Mouse (Mus musculus): ENCODE data around the gene Cnr2. TPM values are rescaled to one million over a fixed set of nuclear protein-coding genes. Genes with fewer than 3 reads are reported as not detected.

Cnr2 gene
- polyA plus RNA-seq, 1 experiment = not detected

GRCm38 (mm10) chr4:135885676-135886075, 9.5 kb upstream of the Cnr2 start:
- no peak overlapping the region for H3K27ac ChIP-seq (ENCODE audit: insufficient read depth, low read length)
- H3K4me1 ChIP-seq (ENCODE audit: control insufficient read depth, insufficient read depth, low read length) = peaks cover 8% of the 10 kb centered on the region; the same call in 1 of the 2 replicates
- H3K4me3 ChIP-seq (ENCODE audit: insufficient read depth, low read length) = no peak overlapping the region
- TF ChIP-seq POLR2A (IDR thresholded peaks at IDR 0.05; ENCODE audit: low read depth, low read length) = no peak
- no peak for TF ChIP-seq CTCF (IDR thresholded peaks at IDR 0.05; ENCODE audit: borderline replicate concordance, insufficient read depth, low read length)

- no peak overlapping the region for H3K27ac ChIP-seq (ENCODE audit: insufficient read depth, low read length)
- peaks cover 8% of the 10 kb centered on the region; the same call in 1 of the 2 replicates for H3K4me1 ChIP-seq (ENCODE audit: control insufficient read depth, insufficient read depth, low read length)
- TF ChIP-seq POLR2A (IDR thresholded peaks at IDR 0.05; ENCODE audit: low read depth, low read length) (no peak), CTCF (IDR thresholded peaks at IDR 0.05; ENCODE audit: borderline replicate concordance, insufficient read depth, low read length) (no peak)
- H3K4me3 ChIP-seq (ENCODE audit: insufficient read depth, low read length) = no peak overlapping the region
Measured at GRCm38 (mm10) chr4:135886184-135886583, 9.0 kb upstream of the Cnr2 start.

DNA sequence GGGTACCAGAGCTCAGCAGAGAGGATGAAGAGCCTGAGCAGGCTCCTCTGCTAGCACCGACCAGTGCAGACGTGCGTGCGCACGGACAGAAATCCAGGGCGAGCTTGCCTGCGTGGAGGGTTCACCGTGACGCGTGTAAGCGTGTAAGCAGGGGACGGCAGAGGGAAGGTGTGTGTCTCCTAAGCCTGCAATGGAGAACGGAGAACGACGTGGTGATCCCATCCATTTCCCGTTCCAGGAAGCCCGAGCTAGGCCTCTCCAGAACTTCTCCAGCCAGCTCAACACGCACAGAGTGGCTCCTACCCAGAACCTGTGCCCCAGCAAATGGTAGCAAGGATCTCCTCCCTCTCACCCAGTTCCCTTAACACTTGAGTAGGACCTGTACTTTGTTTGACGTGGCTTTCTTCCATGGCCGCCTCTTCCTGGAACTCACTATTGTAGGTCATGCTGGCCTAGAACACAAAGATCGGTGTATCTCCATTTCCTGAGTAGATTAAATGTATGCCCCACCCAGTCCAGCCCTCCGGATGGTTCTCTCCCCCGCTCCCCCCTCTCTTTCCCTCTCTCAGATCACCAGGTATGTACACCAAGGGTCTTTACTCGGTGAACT, 6.6 kb upstream of the Cnr2 start:
- H3K4me3 ChIP-seq (ENCODE audit: insufficient read depth, low read length) = no peak overlapping the region
- H3K4me1 ChIP-seq (ENCODE audit: control insufficient read depth, insufficient read depth, low read length) = peaks cover 5% of the 10 kb centered on the region; the same call in 1 of the 2 replicates
- H3K27ac ChIP-seq (ENCODE audit: insufficient read depth, low read length) = no peak overlapping the region
- TF ChIP-seq CTCF (IDR thresholded peaks at IDR 0.05; ENCODE audit: borderline replicate concordance, insufficient read depth, low read length) (no peak), POLR2A (IDR thresholded peaks at IDR 0.05; ENCODE audit: low read depth, low read length) (no peak)

DNA sequence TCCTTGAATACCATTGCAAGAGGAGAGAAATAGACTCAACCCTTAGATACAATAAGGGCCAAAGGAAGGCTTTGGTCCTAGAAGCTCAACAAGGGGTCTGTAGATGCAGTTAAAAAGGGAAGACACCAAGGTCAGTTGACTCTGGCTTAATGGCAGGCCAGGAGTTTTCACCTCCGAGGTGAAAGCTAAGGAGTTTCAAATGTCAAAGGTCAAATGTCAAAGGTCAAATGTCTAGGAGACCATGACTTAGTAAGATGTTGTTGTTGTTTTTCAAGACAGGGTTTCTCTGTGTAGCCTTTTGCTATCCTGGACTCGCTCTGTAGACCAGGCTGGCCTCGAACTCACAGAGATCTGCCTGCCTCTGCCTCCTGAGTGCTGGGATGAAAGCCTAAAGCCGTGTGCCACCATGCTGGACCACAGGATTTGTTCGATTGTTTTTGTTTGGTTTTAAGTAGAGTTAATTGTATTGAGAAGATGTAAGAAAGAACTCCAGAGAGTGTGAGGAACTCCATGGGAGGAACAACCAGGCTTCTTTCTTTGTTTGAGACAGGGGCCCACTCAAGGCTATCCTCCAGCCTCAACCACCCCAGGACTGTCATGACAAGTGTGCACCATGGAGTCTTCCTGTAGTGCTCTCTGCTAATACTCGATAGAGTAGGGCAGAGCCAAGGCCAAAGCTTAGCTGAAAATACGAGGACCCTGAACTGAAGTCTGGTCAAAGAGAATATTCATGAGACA, 5.9 kb upstream of the Cnr2 start:
- TF ChIP-seq POLR2A (IDR thresholded peaks at IDR 0.05; ENCODE audit: low read depth, low read length) (no peak), CTCF (IDR thresholded peaks at IDR 0.05; ENCODE audit: borderline replicate concordance, insufficient read depth, low read length) (no peak)
- H3K4me1 ChIP-seq (ENCODE audit: control insufficient read depth, insufficient read depth, low read length) = no peaks in the 10 kb centered on the region
- no peak overlapping the region for H3K4me3 ChIP-seq (ENCODE audit: insufficient read depth, low read length)
- no peak overlapping the region for H3K27ac ChIP-seq (ENCODE audit: insufficient read depth, low read length)

DNA sequence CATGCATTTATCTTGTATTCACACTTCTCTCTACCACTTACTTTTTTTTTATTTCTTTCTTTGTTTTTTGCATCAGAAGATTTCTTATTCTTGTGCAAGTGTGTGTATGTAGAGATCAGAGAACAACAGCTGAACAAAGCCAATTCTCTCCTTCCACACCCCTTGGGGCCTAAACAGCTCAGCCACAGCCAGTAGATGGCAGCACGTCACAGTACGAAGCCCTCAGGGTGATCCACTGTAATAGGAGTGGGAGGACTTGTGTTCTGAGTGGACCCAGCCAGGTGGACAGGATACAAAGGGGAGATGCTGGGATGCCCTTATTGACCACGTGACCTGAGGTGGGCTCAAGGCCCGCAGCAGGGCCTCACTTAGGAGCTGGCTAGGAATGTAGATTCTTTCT, 5.3 kb upstream of the Cnr2 start:
- no peak overlapping the region for H3K27ac ChIP-seq (ENCODE audit: insufficient read depth, low read length)
- TF ChIP-seq POLR2A (IDR thresholded peaks at IDR 0.05; ENCODE audit: low read depth, low read length) (no peak), CTCF (IDR thresholded peaks at IDR 0.05; ENCODE audit: borderline replicate concordance, insufficient read depth, low read length) (peak; percentile 98)
- H3K4me3 ChIP-seq (ENCODE audit: insufficient read depth, low read length) = no peak overlapping the region
- no peaks in the 10 kb centered on the region for H3K4me1 ChIP-seq (ENCODE audit: control insufficient read depth, insufficient read depth, low read length)

- Histone ChIP-seq H3K4me1 (ENCODE audit: control insufficient read depth, insufficient read depth, low read length) (no peaks in the 10 kb centered on the region), H3K4me3 (ENCODE audit: insufficient read depth, low read length) (no peak overlapping the region), H3K27ac (ENCODE audit: insufficient read depth, low read length) (no peak overlapping the region)
- TF ChIP-seq POLR2A (IDR thresholded peaks at IDR 0.05; ENCODE audit: low read depth, low read length) (no peak), CTCF (IDR thresholded peaks at IDR 0.05; ENCODE audit: borderline replicate concordance, insufficient read depth, low read length) (no peak)
Measured at GRCm38 (mm10) chr4:135891539-135891938, 3.7 kb upstream of the Cnr2 start.

- no peak for TF ChIP-seq CTCF (IDR thresholded peaks at IDR 0.05; ENCODE audit: borderline replicate concordance, insufficient read depth, low read length)
- no peak for TF ChIP-seq POLR2A (IDR thresholded peaks at IDR 0.05; ENCODE audit: low read depth, low read length)
- Histone ChIP-seq H3K27ac (ENCODE audit: insufficient read depth, low read length) (no peak overlapping the region), H3K4me1 (ENCODE audit: control insufficient read depth, insufficient read depth, low read length) (no peaks in the 10 kb centered on the region), H3K4me3 (ENCODE audit: insufficient read depth, low read length) (no peak overlapping the region)
Measured at GRCm38 (mm10) chr4:135892884-135893283, 2.3 kb upstream of the Cnr2 start.

GRCm38 (mm10) chr4:135896157-135896556, 963 bp downstream of the Cnr2 start:
- H3K4me3 ChIP-seq (ENCODE audit: insufficient read depth, low read length) = no peak overlapping the region
- H3K4me1 ChIP-seq (ENCODE audit: control insufficient read depth, insufficient read depth, low read length) = no peaks in the 10 kb centered on the region
- TF ChIP-seq POLR2A (IDR thresholded peaks at IDR 0.05; ENCODE audit: low read depth, low read length) (no peak), CTCF (IDR thresholded peaks at IDR 0.05; ENCODE audit: borderline replicate concordance, insufficient read depth, low read length) (no peak)
- H3K27ac ChIP-seq (ENCODE audit: insufficient read depth, low read length) = no peak overlapping the region

GRCm38 (mm10) chr4:135898380-135899049, 3.3 kb downstream of the Cnr2 start:
- Histone ChIP-seq H3K27ac (ENCODE audit: insufficient read depth, low read length) (no peak overlapping the region), H3K4me3 (ENCODE audit: insufficient read depth, low read length) (no peak overlapping the region), H3K4me1 (ENCODE audit: control insufficient read depth, insufficient read depth, low read length) (no peaks in the 10 kb centered on the region)
- TF ChIP-seq POLR2A (IDR thresholded peaks at IDR 0.05; ENCODE audit: low read depth, low read length) (no peak), CTCF (IDR thresholded peaks at IDR 0.05; ENCODE audit: borderline replicate concordance, insufficient read depth, low read length) (no peak)

GRCm38 (mm10) chr4:135899050-135899448, 3.9 kb downstream of the Cnr2 start:
- Histone ChIP-seq H3K27ac (ENCODE audit: insufficient read depth, low read length) (no peak overlapping the region), H3K4me1 (ENCODE audit: control insufficient read depth, insufficient read depth, low read length) (no peaks in the 10 kb centered on the region), H3K4me3 (ENCODE audit: insufficient read depth, low read length) (no peak overlapping the region)
- no peak for TF ChIP-seq CTCF (IDR thresholded peaks at IDR 0.05; ENCODE audit: borderline replicate concordance, insufficient read depth, low read length)
- TF ChIP-seq POLR2A (IDR thresholded peaks at IDR 0.05; ENCODE audit: low read depth, low read length) = no peak
